Mouse (Mus musculus) hindbrain, embryonic 10.5 days (tissue): ENCODE measurements around the gene Calhm6. TPM values are rescaled to one million over a fixed set of nuclear protein-coding genes. Genes with fewer than 3 reads are reported as not detected.
A peak's percentile ranks its signal among the peaks of the same experiment; 100 is the strongest.

Experiments used
- DNase-seq: peaks from one replicate; pipeline ENCODE4 v3.0.0-alpha.2; 2017; ENCODE audit warnings: low spot score
- H3K27ac ChIP-seq: fragments of 300-500 bp; sonication (generic); 2 replicates; pipeline ENCODE4 v1.5.1; 2016; ENCODE audit warnings: mild to moderate bottlenecking, moderate library complexity
- H3K27me3 ChIP-seq: fragments of 300-500 bp; sonication (generic); 2 replicates; pipeline ENCODE4 v1.6.1; 2016; ENCODE audit warnings: mild to moderate bottlenecking; ENCODE audit not compliant: poor library complexity, insufficient read depth, severe bottlenecking
- H3K36me3 ChIP-seq: fragments of 300-500 bp; sonication (generic); 2 replicates; pipeline ENCODE4 v1.6.1; 2016; ENCODE audit warnings: mild to moderate bottlenecking, moderate library complexity
- H3K4me1 ChIP-seq: fragments of 300-500 bp; sonication (generic); replicated peaks from 2 replicates; pipeline ENCODE4 v1.6.1; 2016; ENCODE audit warnings: mild to moderate bottlenecking
- H3K4me3 ChIP-seq: fragments of 300-500 bp; sonication (generic); 2 replicates; pipeline ENCODE4 v1.5.1; 2016; ENCODE audit warnings: mild to moderate bottlenecking, moderate library complexity
- H3K9me3 ChIP-seq: fragments of 300-500 bp; sonication (generic); 2 replicates; pipeline ENCODE4 v1.6.1; 2016; ENCODE audit warnings: mild to moderate bottlenecking, moderate library complexity
- WGBS: fragments of 180-500 bp; shearing (Covaris S2); methylation state at CpG from one replicate; pipeline ENCODE4 v1.1.7; 2016; 5-methylcytosine and 5-hydroxymethylcytosine counted together
- polyA plus RNA-seq: library from polyadenylated mRNA; unstranded; fragments of >200 nt; fragmentation: Nextera tagmentation; extraction: Ambion mirVana; gene quantifications from 2 replicates; pipeline ENCODE4 v1.2.1, GENCODE M21; 2016

The Calhm6 gene
- 0.24 and 0.54 TPM in 2 replicates for polyA plus RNA-seq

- DNase-seq, result peak; percentile 46
- Histone ChIP-seq H3K27ac (peak within 1 kb of the TSS; percentile 71), H3K4me3 (peak within 1 kb of the TSS; percentile 62), H3K36me3 (no peaks in the 10 kb centered on the region), H3K4me1 (peaks cover 8% of the 10 kb centered on the region), H3K27me3 (peaks cover 18% of the 10 kb centered on the region), H3K9me3 (no peaks in the 10 kb centered on the region)
- 21% methylated on average over 44 of the region's 44 CpGs for WGBS
These were observed at the start of gene Calhm6 for GRCm38 (mm10) chr10:34127392-34128378. Gene Calhm6, minus strand, starts transcription at chr10:34127984.

GRCm38 (mm10) chr10:34175870-34176606, 48.3 kb upstream of the Calhm6 start:
- WGBS, result 54% methylated on average over 8 of the region's 8 CpGs
- Histone ChIP-seq H3K27me3 (no peaks in the 10 kb centered on the region), H3K4me3 (no peak overlapping the region), H3K4me1 (no peaks in the 10 kb centered on the region), H3K27ac (no peak overlapping the region), H3K36me3 (no peaks in the 10 kb centered on the region), H3K9me3 (no peaks in the 10 kb centered on the region)
- peak; percentile 51 for DNase-seq

- no peak for DNase-seq
- Histone ChIP-seq H3K27ac (no peak overlapping the region), H3K4me1 (no peaks in the 10 kb centered on the region), H3K4me3 (no peak overlapping the region), H3K36me3 (no peaks in the 10 kb centered on the region), H3K27me3 (no peaks in the 10 kb centered on the region), H3K9me3 (no peaks in the 10 kb centered on the region)
- WGBS, result 70% methylated on average over 4 of the region's 4 CpGs
These were observed 45.0 kb upstream of the Calhm6 start for GRCm38 (mm10) chr10:34172663-34173282.

- DNase-seq, result no peak
- no peak overlapping the region for H3K27ac ChIP-seq
- H3K4me1 ChIP-seq, result no peaks in the 10 kb centered on the region
- H3K9me3 ChIP-seq, result no peaks in the 10 kb centered on the region
- H3K27me3 ChIP-seq, result no peaks in the 10 kb centered on the region
- no peak overlapping the region for H3K4me3 ChIP-seq
- no peaks in the 10 kb centered on the region for H3K36me3 ChIP-seq
- 90% methylated on average over 4 of the region's 4 CpGs for WGBS
These were observed 43.9 kb upstream of the Calhm6 start for GRCm38 (mm10) chr10:34171660-34172059.

GRCm38 (mm10) chr10:34171191-34171590, 43.4 kb upstream of the Calhm6 start:
- DNase-seq, result no peak
- Histone ChIP-seq H3K27me3 (no peaks in the 10 kb centered on the region), H3K4me1 (no peaks in the 10 kb centered on the region), H3K36me3 (no peaks in the 10 kb centered on the region), H3K9me3 (no peaks in the 10 kb centered on the region), H3K4me3 (no peak overlapping the region), H3K27ac (no peak overlapping the region)
- WGBS, result 92% methylated on average over 3 of the region's 3 CpGs

- 86% methylated on average over 2 of the region's 2 CpGs for WGBS
- no peaks in the 10 kb centered on the region for H3K4me1 ChIP-seq
- H3K9me3 ChIP-seq, result no peaks in the 10 kb centered on the region
- no peak overlapping the region for H3K27ac ChIP-seq
- H3K36me3 ChIP-seq, result peaks cover 5% of the 10 kb centered on the region; the same call in 1 of the 2 replicates
- H3K4me3 ChIP-seq, result no peak overlapping the region
- H3K27me3 ChIP-seq, result no peaks in the 10 kb centered on the region
- no peak for DNase-seq
These were observed 39.2 kb upstream of the Calhm6 start for GRCm38 (mm10) chr10:34166971-34167370.

GRCm38 (mm10) chr10:34155796-34156554, 28.2 kb upstream of the Calhm6 start:
- 89% methylated on average over 12 of the region's 12 CpGs for WGBS
- Histone ChIP-seq H3K4me1 (no peaks in the 10 kb centered on the region), H3K27ac (no peak overlapping the region), H3K9me3 (no peaks in the 10 kb centered on the region), H3K27me3 (no peaks in the 10 kb centered on the region), H3K36me3 (peaks cover 24% of the 10 kb centered on the region), H3K4me3 (no peak overlapping the region)
- DNase-seq, result no peak

- Histone ChIP-seq H3K9me3 (no peaks in the 10 kb centered on the region), H3K36me3 (peaks cover 20% of the 10 kb centered on the region), H3K27ac (no peak overlapping the region), H3K27me3 (no peaks in the 10 kb centered on the region), H3K4me1 (no peaks in the 10 kb centered on the region), H3K4me3 (no peak overlapping the region)
- no peak for DNase-seq
- WGBS, result 84% methylated on average over 3 of the region's 3 CpGs
These were observed 24.0 kb upstream of the Calhm6 start for GRCm38 (mm10) chr10:34151827-34152226.

GRCm38 (mm10) chr10:34150454-34150853, 22.7 kb upstream of the Calhm6 start:
- no peaks in the 10 kb centered on the region for H3K27me3 ChIP-seq
- no peak for DNase-seq
- no peaks in the 10 kb centered on the region for H3K9me3 ChIP-seq
- no peak overlapping the region for H3K27ac ChIP-seq
- no peak overlapping the region for H3K4me3 ChIP-seq
- H3K36me3 ChIP-seq, result peaks cover 20% of the 10 kb centered on the region
- H3K4me1 ChIP-seq, result no peaks in the 10 kb centered on the region
- 58% methylated on average over 6 of the region's 6 CpGs for WGBS

GRCm38 (mm10) chr10:34149772-34150171, 22.0 kb upstream of the Calhm6 start:
- Histone ChIP-seq H3K36me3 (peaks cover 20% of the 10 kb centered on the region), H3K4me3 (no peak overlapping the region), H3K27ac (no peak overlapping the region), H3K4me1 (no peaks in the 10 kb centered on the region), H3K27me3 (no peaks in the 10 kb centered on the region), H3K9me3 (no peaks in the 10 kb centered on the region)
- no peak for DNase-seq
- WGBS, result 76% methylated on average over 3 of the region's 3 CpGs

GRCm38 (mm10) chr10:34141693-34142092, 13.9 kb upstream of the Calhm6 start:
- 88% methylated on average over 2 of the region's 2 CpGs for WGBS
- Histone ChIP-seq H3K27me3 (no peaks in the 10 kb centered on the region), H3K4me3 (no peak overlapping the region), H3K4me1 (peaks cover 9% of the 10 kb centered on the region), H3K27ac (no peak overlapping the region), H3K36me3 (no peaks in the 10 kb centered on the region), H3K9me3 (peaks cover 9% of the 10 kb centered on the region; the same call in 1 of the 2 replicates)
- no peak for DNase-seq

- Histone ChIP-seq H3K36me3 (no peaks in the 10 kb centered on the region), H3K4me3 (no peak overlapping the region), H3K9me3 (peaks cover 9% of the 10 kb centered on the region; the same call in 1 of the 2 replicates), H3K27me3 (no peaks in the 10 kb centered on the region), H3K4me1 (peaks cover 16% of the 10 kb centered on the region), H3K27ac (no peak overlapping the region)
- 75% methylated on average over 4 of the region's 4 CpGs for WGBS
- no peak for DNase-seq
These were observed 12.0 kb upstream of the Calhm6 start for GRCm38 (mm10) chr10:34139768-34140167.
